In the genomic region with DNA sequence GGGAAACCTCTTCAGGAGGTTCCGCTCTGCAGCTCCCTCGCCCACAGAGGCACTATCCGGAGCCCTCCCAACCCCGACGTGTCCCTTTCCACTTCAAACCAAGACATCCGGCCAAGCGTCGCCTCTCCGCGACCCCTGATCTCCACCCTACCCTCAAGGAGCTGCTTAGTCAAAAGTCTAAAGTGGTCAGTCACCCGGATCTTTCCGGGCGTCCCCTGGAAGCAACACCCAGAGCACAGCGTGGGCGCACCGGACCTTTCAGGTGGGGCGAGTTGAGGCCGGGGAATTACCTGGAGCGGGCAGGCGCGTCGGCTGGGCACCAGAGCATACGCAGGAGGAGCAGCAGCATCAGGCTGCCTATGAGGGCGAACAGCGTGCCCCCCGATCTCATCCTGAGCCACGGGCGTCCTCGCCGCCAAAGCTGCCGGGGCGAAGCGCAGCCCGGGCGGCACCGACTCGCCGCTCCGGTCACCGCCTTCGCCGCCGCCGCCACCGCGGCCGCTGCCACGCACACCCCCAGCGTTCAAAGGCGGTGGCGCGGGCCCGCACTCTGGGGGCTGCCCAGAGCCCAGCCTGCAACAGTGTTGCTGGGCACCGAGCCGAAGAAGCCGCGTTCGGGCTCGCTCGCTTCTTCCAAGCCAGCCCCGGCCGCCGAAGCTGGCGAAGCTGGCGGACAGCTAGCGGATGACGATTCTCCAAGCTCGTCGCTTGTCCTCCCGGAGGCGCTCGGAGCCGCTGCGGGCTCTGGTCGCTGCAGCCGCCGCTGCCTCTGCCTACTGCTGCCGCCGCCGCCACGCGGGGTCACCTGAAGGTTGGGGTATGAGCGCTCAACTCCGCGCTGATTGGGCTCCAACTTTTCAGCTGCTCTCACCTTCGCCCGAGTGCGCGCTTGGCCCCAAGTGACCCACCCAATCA, we compare ENCODE assay signal across 8 mouse cellular contexts. TPM values are rescaled to one million over a fixed set of nuclear protein-coding genes. Genes with fewer than 3 reads are reported as not detected.
DNase-seq lines count a peak whose midpoint lies in the region; ATAC-seq and TF ChIP-seq lines count a peak whose summit lies in the region.

No protein-coding gene starts in this region.

- ATAC-seq in forebrain, embryonic 16.5 days: peak; percentile 94
- ATAC-seq in hindbrain, embryonic 16.5 days: peak; percentile 95
- peak; percentile 68; the same call in 1 of the 2 replicates for ATAC-seq in limb, embryonic 11.5 days (ENCODE audit: insufficient number of reproducible peaks, low FRiP score, low TSS enrichment, low read depth)
- ATAC-seq in midbrain, embryonic 12.5 days (ENCODE audit: low FRiP score, low read depth): peak; percentile 91

- peak overlapping the region; percentile 78 for H3K9ac ChIP-seq in forebrain, embryonic 16.5 days (replicated peaks; ENCODE audit: low read depth, low read length)
- peak overlapping the region; percentile 83 for H3K9ac ChIP-seq in hindbrain, embryonic 16.5 days (ENCODE audit: low read depth, low read length)
- H3K9ac ChIP-seq in limb, embryonic 11.5 days (ENCODE audit: low read length): peak overlapping the region; percentile 65
- H3K9ac ChIP-seq in midbrain, embryonic 12.5 days (replicated peaks): peak overlapping the region; percentile 63

- peak overlapping the region; percentile 97 for H3K4me2 ChIP-seq in forebrain, embryonic 16.5 days (ENCODE audit: low read length)
- peak overlapping the region; percentile 97 for H3K4me2 ChIP-seq in hindbrain, embryonic 16.5 days (ENCODE audit: low read length)
- peak overlapping the region; percentile 94 for H3K4me2 ChIP-seq in limb, embryonic 11.5 days (ENCODE audit: low read depth, severe bottlenecking)
- peak overlapping the region; percentile 95 for H3K4me2 ChIP-seq in midbrain, embryonic 12.5 days (replicated peaks)

- H3K4me1 ChIP-seq in E14TG2a.4 (replicated peaks; ENCODE audit: low read depth, low read length): peaks cover 10% of the 10 kb centered on the region; the same call in 1 of the 2 replicates
- H3K4me1 ChIP-seq in forebrain, embryonic 16.5 days (replicated peaks; ENCODE audit: control insufficient read depth, insufficient read depth, low read length): peaks cover 9% of the 10 kb centered on the region
- H3K4me1 ChIP-seq in hindbrain, embryonic 16.5 days (ENCODE audit: control insufficient read depth, insufficient read depth, low read depth, low read length): peaks cover 4% of the 10 kb centered on the region; the same call in 1 of the 2 replicates
- H3K4me1 ChIP-seq in limb, embryonic 11.5 days (ENCODE audit: control insufficient read depth, insufficient read depth, low read length): no peaks in the 10 kb centered on the region
- 0 out of 2 replicates have a peak, but pooled peaks cover 5% of the 10 kb centered on the region for H3K4me1 ChIP-seq in midbrain, embryonic 12.5 days
- H3K4me1 ChIP-seq in spleen, adult 2 months (ENCODE audit: control insufficient read depth, insufficient read depth, insufficient read length): peaks cover 2% of the 10 kb centered on the region

- H3K4me3 ChIP-seq in E14TG2a.4 (replicated peaks; ENCODE audit: low read length): peak overlapping the region; percentile 80
- H3K4me3 ChIP-seq in forebrain, embryonic 16.5 days (replicated peaks; ENCODE audit: low read length): peak overlapping the region; percentile 75
- peak overlapping the region; percentile 73 for H3K4me3 ChIP-seq in hindbrain, embryonic 16.5 days (ENCODE audit: low read length)
- H3K4me3 ChIP-seq in limb, embryonic 11.5 days (ENCODE audit: low read depth, low read length): peak overlapping the region; percentile 46
- H3K4me3 ChIP-seq in midbrain, embryonic 12.5 days: peak overlapping the region; percentile 64
- H3K4me3 ChIP-seq in spleen, adult 2 months (ENCODE audit: extremely low read depth, insufficient read depth, insufficient read length): peak overlapping the region; percentile 70

- H3K27me3 ChIP-seq in E14TG2a.4 (ENCODE audit: insufficient read depth, low read length): peaks cover 52% of the 10 kb centered on the region
- peaks cover 20% of the 10 kb centered on the region for H3K27me3 ChIP-seq in forebrain, embryonic 16.5 days (replicated peaks; ENCODE audit: control insufficient read depth, insufficient read depth, low read length)
- H3K27me3 ChIP-seq in hindbrain, embryonic 16.5 days (replicated peaks; ENCODE audit: control insufficient read depth, insufficient read depth, low read length): peaks cover 6% of the 10 kb centered on the region
- H3K27me3 ChIP-seq in limb, embryonic 11.5 days (ENCODE audit: control insufficient read depth, insufficient read depth, low read length): peaks cover 19% of the 10 kb centered on the region
- peaks cover 34% of the 10 kb centered on the region for H3K27me3 ChIP-seq in midbrain, embryonic 12.5 days
- no peaks in the 10 kb centered on the region for H3K27me3 ChIP-seq in spleen, adult 2 months (ENCODE audit: control insufficient read depth, insufficient read depth, low read length)

- TF ChIP-seq POLR2A in spleen, adult 2 months (IDR thresholded peaks at IDR 0.05; ENCODE audit: low read depth, low read length): no peak

- DNase-seq in adrenal gland, postnatal 14 days: peak; percentile 53
- DNase-seq in limb, embryonic 11.5 days (ENCODE audit: low spot score): peak; percentile 71
- DNase-seq in spleen, adult 2 months (ENCODE audit: low read depth in 1 of 2, low spot score in 2 of 2): peak in 1 of 2 experiments; percentile 43
- DNase-seq in cerebellum, adult 8-10 months: no peak

- TF ChIP-seq CTCF in E14TG2a.4 (conservative IDR thresholded peaks at IDR 0.05; ENCODE audit: low read length): no peak
- TF ChIP-seq CTCF in spleen, adult 2 months (IDR thresholded peaks at IDR 0.05; ENCODE audit: extremely low read depth, insufficient read depth, insufficient read length, insufficient replicate concordance): no peak

- WGBS in forebrain, embryonic 16.5 days: under 1% methylated on average over 88 of the region's 89 CpGs
- WGBS in hindbrain, embryonic 16.5 days: under 1% methylated on average over 75 of the region's 89 CpGs
- under 1% methylated on average over 72 of the region's 89 CpGs for WGBS in limb, embryonic 11.5 days
- WGBS in midbrain, embryonic 12.5 days: under 1% methylated on average over 86 of the region's 89 CpGs
- WGBS in spleen, adult 2 months: 2% methylated on average over 88 of the region's 89 CpGs

- no peaks in the 10 kb centered on the region for H3K36me3 ChIP-seq in E14TG2a.4 (ENCODE audit: insufficient read depth, low read length)
- no peaks in the 10 kb centered on the region for H3K36me3 ChIP-seq in forebrain, embryonic 16.5 days (ENCODE audit: control insufficient read depth, insufficient read depth)
- H3K36me3 ChIP-seq in hindbrain, embryonic 16.5 days (ENCODE audit: control insufficient read depth, insufficient read depth, low read length): no peaks in the 10 kb centered on the region
- H3K36me3 ChIP-seq in limb, embryonic 11.5 days (ENCODE audit: control insufficient read depth, insufficient read depth, low read length): no peaks in the 10 kb centered on the region
- H3K36me3 ChIP-seq in midbrain, embryonic 12.5 days: no peaks in the 10 kb centered on the region
- H3K36me3 ChIP-seq in spleen, adult 2 months (ENCODE audit: control insufficient read depth, insufficient read depth, low read length): no peaks in the 10 kb centered on the region

- no peak overlapping the region for H3K27ac ChIP-seq in forebrain, embryonic 16.5 days (ENCODE audit: low read length)
- no peak overlapping the region for H3K27ac ChIP-seq in hindbrain, embryonic 16.5 days (ENCODE audit: low read depth, low read length)
- H3K27ac ChIP-seq in limb, embryonic 11.5 days (replicated peaks; ENCODE audit: low read depth, low read length): no peak overlapping the region
- no peak overlapping the region for H3K27ac ChIP-seq in midbrain, embryonic 12.5 days (replicated peaks)
- H3K27ac ChIP-seq in spleen, adult 2 months (ENCODE audit: insufficient read depth, low read length): peak overlapping the region; percentile 67

- H3K9me3 ChIP-seq in E14TG2a.4 (ENCODE audit: low read length): no peaks in the 10 kb centered on the region
- H3K9me3 ChIP-seq in forebrain, embryonic 16.5 days (ENCODE audit: control insufficient read depth, low read length): no peaks in the 10 kb centered on the region
- H3K9me3 ChIP-seq in hindbrain, embryonic 16.5 days (ENCODE audit: control insufficient read depth, low read length): no peaks in the 10 kb centered on the region
- H3K9me3 ChIP-seq in limb, embryonic 11.5 days (ENCODE audit: control insufficient read depth, low read length): 0 out of 2 replicates have a peak, but pooled peaks cover 4% of the 10 kb centered on the region
- no peaks in the 10 kb centered on the region for H3K9me3 ChIP-seq in midbrain, embryonic 12.5 days

RNA-seq across cellular contexts. Expression of a gene that starts 0.6 kb away (rescaled TPM):
- 0.78 and 2.5 TPM in 2 replicates for total RNA-seq in adrenal gland, postnatal 14 days (2021)
- 0.30 TPM in 2 replicates for polyA plus RNA-seq in forebrain, embryonic 16.5 days (2015; fragmentation: Nextera tagmentation; extraction: Ambion mirVana)
- polyA plus RNA-seq in hindbrain, embryonic 16.5 days (2015; fragmentation: Nextera tagmentation; extraction: Ambion mirVana): 2.9 and 3.0 TPM in 2 replicates
- polyA plus RNA-seq in limb, embryonic 11.5 days (2014; fragmentation: Nextera tagmentation; extraction: Ambion mirVana): 1.1 and 1.4 TPM in 2 replicates
- polyA plus RNA-seq in midbrain, embryonic 12.5 days (2016; fragmentation: Nextera tagmentation; extraction: Ambion mirVana): 0.26 and 0.34 TPM in 2 replicates
- polyA plus RNA-seq in spleen, adult 2 months (2012; rRNA removed): 2.0 and 3.3 TPM in 2 replicates
